Mouse (Mus musculus) hindbrain, embryonic 11.5 days (tissue): ENCODE results near the gene A230050P20Rik. TPM values are rescaled to one million over a fixed set of nuclear protein-coding genes. Genes with fewer than 3 reads are reported as not detected.

Experiments
- ATAC-seq: fragments of 200-750 bp; cut with Nextera tagmentation; 2 replicates; pipeline ENCODE4 v1.8.0; 2017; ENCODE audit warnings: mild to moderate bottlenecking, moderate TSS enrichment, moderate library complexity; ENCODE audit not compliant: low FRiP score
- DNase-seq: peaks from one replicate; pipeline ENCODE4 v3.0.0-alpha.2; 2015; ENCODE audit warnings: low spot score
- H3K27ac ChIP-seq: fragments of 300-500 bp; sonication (generic); 2 replicates; pipeline ENCODE4 v1.5.1; 2014; ENCODE audit warnings: mild to moderate bottlenecking, low read depth, low read length
- H3K27me3 ChIP-seq: fragments of 300-500 bp; sonication (generic); 2 replicates; pipeline ENCODE4 v1.6.1; 2014; ENCODE audit warnings: mild to moderate bottlenecking, low read length, moderate library complexity, mixed read lengths; ENCODE audit not compliant: control insufficient read depth, insufficient read depth
- H3K36me3 ChIP-seq: fragments of 300-500 bp; sonication (generic); 2 replicates; pipeline ENCODE4 v1.6.1; 2014; ENCODE audit warnings: mild to moderate bottlenecking, low read length, moderate library complexity, mixed read lengths; ENCODE audit not compliant: control insufficient read depth, insufficient read depth
- H3K4me1 ChIP-seq: fragments of 300-500 bp; sonication (generic); replicated peaks from 2 replicates; pipeline ENCODE4 v1.6.1; 2014; ENCODE audit warnings: low read length, mixed read lengths; ENCODE audit not compliant: control insufficient read depth, insufficient read depth
- H3K4me2 ChIP-seq: fragments of 300-500 bp; sonication (generic); replicated peaks from 2 replicates; pipeline ENCODE4 v1.6.1; 2014; ENCODE audit warnings: mild to moderate bottlenecking, low read depth, low read length
- H3K4me3 ChIP-seq: fragments of 300-500 bp; sonication (generic); 2 replicates; pipeline ENCODE4 v1.5.1; 2014; ENCODE audit warnings: low read depth, low read length
- H3K9ac ChIP-seq: fragments of 300-500 bp; sonication (generic); 2 replicates; pipeline ENCODE4 v1.6.1; 2014; ENCODE audit warnings: low read depth, low read length
- H3K9me3 ChIP-seq: fragments of 300-500 bp; sonication (generic); 2 replicates; pipeline ENCODE4 v1.6.1; 2016; ENCODE audit warnings: low read length; ENCODE audit not compliant: control insufficient read depth
- WGBS: fragments of 180-500 bp; shearing (Covaris S2); extraction: QIAGEN DNeasy Blood & Tissue Kit; methylation state at CpG from one replicate; pipeline ENCODE4 v1.1.7; 2014; 5-methylcytosine and 5-hydroxymethylcytosine counted together
- polyA plus RNA-seq: library from polyadenylated mRNA; unstranded; fragments of >200 nt; fragmentation: Nextera tagmentation; extraction: Ambion mirVana; gene quantifications from 2 replicates; pipeline ENCODE4 v1.2.1, GENCODE M21; 2014

Gene A230050P20Rik
- polyA plus RNA-seq, 1 experiment from 2014 or later = 0.97 TPM

DNA sequence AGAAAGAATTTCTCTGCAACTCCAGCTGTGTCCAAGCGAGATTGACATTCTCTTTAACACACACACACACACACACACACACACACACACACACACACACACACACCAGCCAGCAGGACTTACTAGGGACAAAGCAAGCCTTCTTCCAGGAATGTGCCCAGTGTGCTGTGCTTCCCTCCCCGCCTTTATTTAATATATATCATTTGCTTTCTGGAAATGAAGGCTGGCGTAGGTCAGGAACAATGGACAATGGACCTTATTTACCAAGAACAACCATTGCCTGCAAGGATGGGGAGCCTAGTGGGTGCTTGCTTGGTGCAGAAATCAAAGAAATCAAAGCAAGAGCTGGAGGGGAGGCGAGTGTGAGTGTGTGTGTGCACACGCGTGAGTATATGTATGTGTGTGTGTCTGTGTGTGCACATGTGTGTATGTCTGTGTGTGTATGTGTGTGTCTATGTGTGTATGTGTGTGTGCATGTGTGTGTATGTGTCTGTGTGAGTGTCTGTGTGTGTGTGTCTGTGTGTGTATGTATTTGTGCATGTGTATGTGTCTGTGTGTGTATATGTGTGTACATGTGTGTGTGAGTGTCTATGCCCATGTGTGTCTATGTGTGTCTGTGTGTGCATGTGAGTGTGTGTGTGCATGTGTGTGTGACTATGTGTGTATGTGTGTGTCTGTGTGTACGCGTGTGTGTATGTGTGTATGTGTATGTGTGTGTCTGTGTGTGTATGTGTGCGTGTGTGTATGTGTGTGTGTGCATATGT lies 31.1 kb upstream of the A230050P20Rik start:
- Histone ChIP-seq H3K27ac (no peak overlapping the region), H3K9me3 (no peaks in the 10 kb centered on the region), H3K27me3 (no peaks in the 10 kb centered on the region), H3K9ac (no peak overlapping the region), H3K4me2 (no peak overlapping the region), H3K36me3 (no peaks in the 10 kb centered on the region), H3K4me3 (no peak overlapping the region), H3K4me1 (no peaks in the 10 kb centered on the region)
- DNase-seq (no peak), ATAC-seq (no peak)
- WGBS = 85% methylated on average over 9 of the region's 9 CpGs

DNA sequence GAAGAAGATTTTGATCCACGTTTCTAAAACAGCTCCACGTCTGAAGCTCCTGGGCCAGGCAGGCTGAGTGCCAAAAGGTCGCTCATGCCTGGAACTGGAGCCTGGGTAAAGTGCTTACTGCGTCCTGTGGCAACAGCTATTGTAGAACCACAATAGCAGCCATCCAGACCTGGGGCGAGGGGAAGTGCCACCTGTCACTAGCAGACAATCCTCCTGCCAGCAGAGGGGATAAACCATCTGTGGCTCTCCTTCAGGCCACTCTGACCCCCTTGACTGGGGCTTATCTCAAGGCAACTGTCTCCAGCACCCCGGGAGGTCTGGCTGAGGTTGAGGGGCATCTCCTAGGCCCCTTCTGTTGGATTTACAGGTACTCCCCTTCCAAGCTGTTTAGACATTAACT lies 29.5 kb upstream of the A230050P20Rik start:
- Histone ChIP-seq H3K9me3 (no peaks in the 10 kb centered on the region), H3K27me3 (no peaks in the 10 kb centered on the region), H3K9ac (no peak overlapping the region), H3K36me3 (no peaks in the 10 kb centered on the region), H3K4me3 (no peak overlapping the region), H3K4me2 (no peak overlapping the region), H3K4me1 (no peaks in the 10 kb centered on the region), H3K27ac (no peak overlapping the region)
- WGBS = 52% methylated on average over 6 of the region's 6 CpGs
- DNase-seq (no peak), ATAC-seq (no peak)

DNA sequence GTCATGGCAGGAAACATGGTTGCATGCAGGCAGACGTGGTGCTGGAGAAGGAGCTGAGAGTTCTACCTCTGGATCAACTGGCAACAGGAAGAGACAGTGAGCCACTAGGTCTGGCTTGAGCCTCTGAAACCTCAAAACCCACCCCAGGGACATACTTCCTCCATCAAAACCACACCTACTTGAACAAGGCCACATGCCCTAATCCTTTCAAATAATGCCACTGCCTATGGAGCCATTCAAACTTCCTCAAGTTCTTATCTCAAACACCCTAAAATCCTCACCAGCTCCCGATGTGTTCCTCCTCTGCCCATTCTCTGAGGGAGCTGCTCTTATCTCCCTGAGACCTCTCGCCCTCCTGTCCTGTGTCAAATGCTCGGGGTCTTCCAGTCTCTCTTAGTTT lies 26.2 kb upstream of the A230050P20Rik start:
- H3K4me2 ChIP-seq = no peak overlapping the region
- H3K9me3 ChIP-seq = no peaks in the 10 kb centered on the region
- H3K4me3 ChIP-seq = no peak overlapping the region
- H3K27me3 ChIP-seq = no peaks in the 10 kb centered on the region
- 74% methylated on average over 4 of the region's 4 CpGs for WGBS
- no peak for ATAC-seq
- H3K36me3 ChIP-seq = no peaks in the 10 kb centered on the region
- H3K27ac ChIP-seq = no peak overlapping the region
- no peak overlapping the region for H3K9ac ChIP-seq
- no peak for DNase-seq
- no peaks in the 10 kb centered on the region for H3K4me1 ChIP-seq

DNA sequence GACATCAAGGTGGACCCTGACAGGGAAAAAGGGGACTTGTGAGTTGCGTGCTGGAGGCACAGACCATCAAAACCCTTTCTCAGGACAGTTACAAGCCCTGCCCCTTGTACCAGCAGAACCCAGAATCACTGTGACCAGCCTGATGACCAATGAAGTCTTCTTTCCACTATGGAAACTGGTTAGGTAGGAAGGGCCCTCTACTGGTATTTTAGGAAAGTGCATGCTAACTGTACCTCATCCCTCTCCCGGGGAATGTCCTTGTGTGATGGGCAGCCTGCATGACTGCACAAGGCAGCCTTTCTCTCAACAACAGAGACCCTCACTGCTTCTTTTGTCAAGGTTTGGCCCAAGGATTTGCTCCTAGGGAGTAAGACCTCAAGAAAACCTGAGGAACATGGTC lies 25.8 kb upstream of the A230050P20Rik start:
- no peaks in the 10 kb centered on the region for H3K4me1 ChIP-seq
- no peaks in the 10 kb centered on the region for H3K27me3 ChIP-seq
- no peak overlapping the region for H3K27ac ChIP-seq
- DNase-seq (peak; percentile 49), ATAC-seq (no peak)
- no peak overlapping the region for H3K4me2 ChIP-seq
- H3K4me3 ChIP-seq = no peak overlapping the region
- no peaks in the 10 kb centered on the region for H3K9me3 ChIP-seq
- no peaks in the 10 kb centered on the region for H3K36me3 ChIP-seq
- 35% methylated on average over 2 of the region's 2 CpGs for WGBS
- no peak overlapping the region for H3K9ac ChIP-seq

DNA sequence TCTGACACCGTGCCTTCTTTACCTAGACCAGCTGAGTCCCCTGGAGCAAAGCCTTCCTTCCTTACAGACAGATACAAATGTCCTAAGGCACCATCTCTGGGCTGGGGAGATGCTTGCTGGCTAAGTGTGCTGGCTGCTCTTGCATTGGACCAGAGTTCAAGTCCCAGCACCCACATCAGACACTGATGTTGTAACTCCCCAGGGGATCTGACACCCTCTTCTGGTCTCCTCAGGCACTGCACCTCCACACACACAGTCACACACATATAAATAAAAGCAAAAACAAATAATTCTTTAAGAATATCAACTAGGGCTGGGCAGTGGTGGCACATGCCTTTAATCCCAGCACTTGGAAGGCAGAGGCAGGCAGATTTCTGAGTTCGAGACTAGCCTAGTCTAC lies 18.3 kb upstream of the A230050P20Rik start:
- 80% methylated on average over 2 of the region's 2 CpGs for WGBS
- H3K36me3 ChIP-seq = no peaks in the 10 kb centered on the region
- H3K27ac ChIP-seq = no peak overlapping the region
- no peaks in the 10 kb centered on the region for H3K4me1 ChIP-seq
- H3K27me3 ChIP-seq = no peaks in the 10 kb centered on the region
- no peak overlapping the region for H3K4me2 ChIP-seq
- H3K9me3 ChIP-seq = no peaks in the 10 kb centered on the region
- no peak overlapping the region for H3K9ac ChIP-seq
- no peak for ATAC-seq
- DNase-seq = no peak
- H3K4me3 ChIP-seq = no peak overlapping the region

DNA sequence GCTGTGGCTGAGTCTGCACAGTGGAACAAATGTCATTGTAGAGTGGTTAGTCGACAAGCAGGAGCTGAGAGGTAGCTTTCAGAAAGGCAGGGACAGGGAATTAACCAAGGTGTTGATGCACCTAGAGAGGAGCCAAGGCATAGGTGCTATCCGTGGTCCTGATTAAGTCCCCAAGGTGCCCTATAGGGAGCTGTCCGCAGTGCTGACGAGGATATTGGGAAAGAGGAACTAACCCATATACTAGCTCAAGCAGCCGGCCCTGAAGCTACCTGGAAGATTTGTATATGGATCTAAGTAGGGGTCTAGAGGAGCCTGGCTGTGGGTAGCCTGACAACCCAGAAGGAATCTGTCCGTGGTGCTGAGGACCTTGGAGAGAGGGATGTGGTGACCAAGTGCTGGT lies 11.3 kb upstream of the A230050P20Rik start:
- no peaks in the 10 kb centered on the region for H3K4me1 ChIP-seq
- no peak overlapping the region for H3K27ac ChIP-seq
- no peak overlapping the region for H3K4me3 ChIP-seq
- no peak overlapping the region for H3K4me2 ChIP-seq
- H3K27me3 ChIP-seq = no peaks in the 10 kb centered on the region
- DNase-seq (peak; percentile 68), ATAC-seq (no peak)
- no peaks in the 10 kb centered on the region for H3K9me3 ChIP-seq
- H3K9ac ChIP-seq = no peak overlapping the region
- no peaks in the 10 kb centered on the region for H3K36me3 ChIP-seq
- 10% methylated on average over 6 of the region's 6 CpGs for WGBS

DNA sequence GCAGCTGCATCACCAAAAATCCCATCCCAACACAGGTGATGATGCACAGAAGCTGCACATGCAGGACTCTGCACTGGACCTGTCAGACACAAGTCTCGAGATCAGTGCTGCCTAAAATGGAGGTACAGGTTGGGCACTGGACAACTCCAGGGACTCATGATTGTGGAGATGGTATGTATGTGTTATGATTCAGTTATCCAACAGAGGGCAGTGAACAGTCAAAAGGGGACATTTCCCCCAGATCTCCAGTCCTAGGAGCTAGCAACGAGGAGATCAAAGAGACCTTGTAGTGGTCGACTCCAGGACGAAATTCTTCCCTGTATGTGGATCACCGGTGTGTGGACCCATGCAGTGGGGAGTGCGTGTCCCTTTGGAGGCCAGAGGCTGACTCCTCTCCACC lies 8.5 kb upstream of the A230050P20Rik start:
- H3K4me1 ChIP-seq = no peaks in the 10 kb centered on the region
- ATAC-seq = no peak
- DNase-seq = no peak
- H3K9ac ChIP-seq = no peak overlapping the region
- H3K4me3 ChIP-seq = no peak overlapping the region
- 58% methylated on average over 6 of the region's 6 CpGs for WGBS
- no peaks in the 10 kb centered on the region for H3K9me3 ChIP-seq
- H3K27ac ChIP-seq = no peak overlapping the region
- H3K4me2 ChIP-seq = no peak overlapping the region
- no peaks in the 10 kb centered on the region for H3K27me3 ChIP-seq
- H3K36me3 ChIP-seq = no peaks in the 10 kb centered on the region

DNA sequence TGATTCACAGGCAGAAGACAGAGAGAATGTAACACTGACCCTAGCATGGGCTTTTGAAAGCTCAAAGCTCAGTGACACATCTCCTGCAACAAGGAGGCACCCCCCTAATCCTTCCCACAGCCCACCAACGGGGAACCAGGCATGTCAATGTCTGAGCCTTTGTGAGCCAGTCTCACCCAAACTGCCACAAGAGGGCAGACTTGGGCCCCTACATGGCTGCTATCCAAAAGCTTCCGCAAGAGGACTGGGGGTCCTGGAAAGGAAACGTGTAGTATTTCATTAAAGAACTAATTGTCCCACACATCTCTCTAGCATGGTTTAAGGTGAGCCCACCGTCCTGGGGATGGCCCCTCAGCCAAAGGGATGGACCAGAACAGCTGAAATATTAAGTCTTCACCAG lies 6.6 kb upstream of the A230050P20Rik start:
- ATAC-seq = no peak
- H3K36me3 ChIP-seq = no peaks in the 10 kb centered on the region
- H3K9me3 ChIP-seq = no peaks in the 10 kb centered on the region
- H3K9ac ChIP-seq = no peak overlapping the region
- DNase-seq = peak; percentile 69
- H3K4me2 ChIP-seq = no peak overlapping the region
- H3K4me3 ChIP-seq = no peak overlapping the region
- no peak overlapping the region for H3K27ac ChIP-seq
- 0 out of 2 replicates have a peak, but pooled peaks cover 2% of the 10 kb centered on the region for H3K27me3 ChIP-seq
- WGBS = 13% methylated on average over 4 of the region's 4 CpGs
- no peaks in the 10 kb centered on the region for H3K4me1 ChIP-seq

DNA sequence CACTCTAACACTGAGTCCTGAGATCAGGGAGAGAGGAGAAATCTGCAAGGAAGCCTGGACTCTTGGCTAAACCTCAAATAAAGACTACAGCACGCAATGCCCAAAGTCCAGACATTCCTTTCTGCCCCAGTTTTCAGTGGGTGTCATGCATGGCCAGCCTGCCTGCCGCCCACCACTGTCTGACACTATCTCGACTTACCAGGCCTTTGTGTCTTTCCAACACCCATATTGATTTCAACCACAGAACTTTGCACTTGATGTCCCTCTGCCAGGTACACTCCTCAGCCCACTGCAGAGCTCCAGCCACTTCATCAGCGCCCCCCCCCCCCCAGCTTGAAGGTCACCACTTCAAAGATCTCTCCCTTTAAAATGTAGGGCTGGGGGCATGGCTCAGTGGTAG lies 6.2 kb upstream of the A230050P20Rik start:
- H3K27me3 ChIP-seq = 0 out of 2 replicates have a peak, but pooled peaks cover 2% of the 10 kb centered on the region
- DNase-seq (no peak), ATAC-seq (no peak)
- no peaks in the 10 kb centered on the region for H3K36me3 ChIP-seq
- WGBS = 61% methylated on average over 4 of the region's 4 CpGs
- H3K9me3 ChIP-seq = no peaks in the 10 kb centered on the region
- H3K4me2 ChIP-seq = no peak overlapping the region
- no peak overlapping the region for H3K9ac ChIP-seq
- H3K4me1 ChIP-seq = no peaks in the 10 kb centered on the region
- H3K27ac ChIP-seq = no peak overlapping the region
- H3K4me3 ChIP-seq = no peak overlapping the region
